Mouse (Mus musculus): Measurements from ENCODE around the gene Actl6b.

DNA sequence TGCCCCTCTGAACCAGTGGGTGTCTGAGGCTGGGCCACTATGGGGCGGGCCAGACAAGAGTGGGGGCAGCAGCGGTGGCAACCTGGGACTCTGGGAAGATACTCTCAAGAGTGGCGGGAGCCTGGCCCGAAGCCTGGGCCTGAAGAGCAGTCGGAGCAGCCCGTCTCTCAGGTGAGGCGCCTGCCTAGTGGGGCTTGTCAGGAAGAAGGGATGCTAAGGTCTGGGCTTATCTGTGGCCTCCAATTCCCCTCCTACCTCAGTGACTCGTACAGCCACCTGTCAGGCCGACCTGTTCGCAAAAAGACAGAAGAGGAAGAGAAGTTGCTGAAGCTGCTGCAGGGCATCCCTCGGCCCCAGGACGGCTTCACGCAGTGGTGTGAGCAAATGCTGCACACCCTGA is 28.6 kb upstream of the Actl6b start:
- TF ChIP-seq CTCF (IDR thresholded peaks at IDR 0.05; ENCODE audit: control insufficient read depth, insufficient read depth, insufficient read length), result no peak
- no peak for TF ChIP-seq MYOD1 (IDR thresholded peaks at IDR 0.05; ENCODE audit: control insufficient read depth, insufficient read length, low read depth)
- no peak for TF ChIP-seq MYOG (IDR thresholded peaks at IDR 0.05; ENCODE audit: control insufficient read depth, extremely low read depth, insufficient read length)
- no peak for TF ChIP-seq CEBPB (IDR thresholded peaks at IDR 0.05; ENCODE audit: low read depth)

Measured in C2C12 (cell line).